ENCODE assay signal across 18 mouse cellular contexts in genomic region chr17:56604422-56604821, GRCm38 (mm10). TPM values are rescaled to one million over a fixed set of nuclear protein-coding genes. Genes with fewer than 3 reads are reported as not detected.
DNase-seq lines count a peak whose midpoint lies in the region; ATAC-seq and TF ChIP-seq lines count a peak whose summit lies in the region.
"Had no signal": no experiment of that assay in that cellular context is flagged by ENCODE, and none has a peak within 500 bp of the region (broad histone marks: within the 10 kb centered on the region; RNA-seq: fewer than 3 reads in every experiment).

No protein-coding gene starts in this region.

- no peak overlapping the region for H3ac ChIP-seq in myocyte (ENCODE audit: control insufficient read depth, insufficient read length)

- no peaks in the 10 kb centered on the region for H3K27me3 ChIP-seq in embryonic facial prominence, embryonic 13.5 days
- H3K27me3 ChIP-seq in embryonic facial prominence, embryonic 10.5 days (replicated peaks; ENCODE audit: low read depth, poor library complexity, severe bottlenecking) = no peaks in the 10 kb centered on the region
- H3K27me3 ChIP-seq in CH12.LX (replicated peaks) (no peaks in the 10 kb centered on the region), myocyte (ENCODE audit: control insufficient read depth, insufficient read depth, insufficient read length) (no peaks in the 10 kb centered on the region)
- no peaks in the 10 kb centered on the region for H3K27me3 ChIP-seq in liver, postnatal 0 days (ENCODE audit: insufficient read depth, low read length)
- H3K27me3 ChIP-seq: Patski had no signal

- no peak overlapping the region for H3K4me3 ChIP-seq in embryonic facial prominence, embryonic 13.5 days
- no peak overlapping the region for H3K4me3 ChIP-seq in embryonic facial prominence, embryonic 10.5 days
- H3K4me3 ChIP-seq in CH12.LX (replicated peaks in 1 of 3; ENCODE audit: low read depth in 2 of 3, low read length in 2 of 3, poor library complexity in 1 of 3) = no peak overlapping the region
- no peak overlapping the region for H3K4me3 ChIP-seq in myocyte
- no peak overlapping the region for H3K4me3 ChIP-seq in liver, postnatal 0 days (ENCODE audit: low read depth, low read length)

- peaks cover 13% of the 10 kb centered on the region for H3K4me1 ChIP-seq in embryonic facial prominence, embryonic 13.5 days
- peaks cover 17% of the 10 kb centered on the region for H3K4me1 ChIP-seq in embryonic facial prominence, embryonic 10.5 days
- peaks cover 0 to 13% of the 10 kb centered on the region in 2 experiments; a peak in 2 of 4 replicates for H3K4me1 ChIP-seq in CH12.LX (ENCODE audit: control insufficient read depth in 1 of 2, insufficient read depth in 2 of 2)
- peaks cover 9% of the 10 kb centered on the region for H3K4me1 ChIP-seq in liver, postnatal 0 days (ENCODE audit: insufficient read depth)

- TF ChIP-seq CTCF in CH12.LX (conservative IDR thresholded peaks at IDR 0.05 in 1 of 2, IDR thresholded peaks at IDR 0.05 in 1 of 2; ENCODE audit: low read depth in 2 of 2, low read length in 2 of 2) = no peak
- no peak for TF ChIP-seq CTCF in liver, postnatal 0 days (IDR thresholded peaks at IDR 0.05; ENCODE audit: low read depth)

- WGBS in embryonic facial prominence, embryonic 13.5 days = 86% methylated on average over 3 of the region's 3 CpGs
- 94% methylated on average over 3 of the region's 3 CpGs for WGBS in embryonic facial prominence, embryonic 10.5 days
- 94% methylated on average over 3 of the region's 3 CpGs for WGBS in liver, postnatal 0 days (ENCODE audit: insufficient replicate concordance)

- no peak for ATAC-seq in embryonic facial prominence, embryonic 13.5 days (ENCODE audit: insufficient number of reproducible peaks, insufficient read depth, low FRiP score, low TSS enrichment, low read depth)
- no peak for ATAC-seq in liver, postnatal 0 days
- ATAC-seq: activated CD4-positive, CD25-positive, alpha-beta regulatory T cell, adult 4 months; CD4-positive, CD25-positive, alpha-beta regulatory T cell, adult 4 months; Patski had no signal

- no peak for TF ChIP-seq EP300 in CH12.LX (IDR thresholded peaks at IDR 0.05; ENCODE audit: low read length)
- no peak for TF ChIP-seq EP300 in liver, postnatal 0 days (IDR thresholded peaks at IDR 0.05; ENCODE audit: low read depth)

- no peaks in the 10 kb centered on the region for H3K9me3 ChIP-seq in embryonic facial prominence, embryonic 13.5 days
- H3K9me3 ChIP-seq in embryonic facial prominence, embryonic 10.5 days = no peaks in the 10 kb centered on the region
- H3K9me3 ChIP-seq in CH12.LX (replicated peaks; ENCODE audit: low read length) = no peaks in the 10 kb centered on the region
- no peaks in the 10 kb centered on the region for H3K9me3 ChIP-seq in liver, postnatal 0 days (ENCODE audit: low read length)
- H3K9me3 ChIP-seq: G1E had no signal

- no peak for TF ChIP-seq RAD21 in CH12.LX (IDR thresholded peaks at IDR 0.05; ENCODE audit: low read depth, low read length)

- in situ Hi-C loops in CH12.LX (cut with MboI; ENCODE audit: low pct_ligation_motif_present, low pct_unique_long_range_greater_than_20kb, low sequenced_read_pairs) = no loop called here

- DNase-seq in embryonic facial prominence, embryonic 10.5 days (ENCODE audit: low spot score) = no peak
- DNase-seq in CH12.LX (ENCODE audit: extremely low read depth) = no peak
- DNase-seq in left cerebral cortex, postnatal 36 days (ENCODE audit: low spot score in 2 of 2) = no peak
- DNase-seq in liver, postnatal 0 days = no peak
- DNase-seq: adrenal gland, adult 8-10 months; adrenal gland, postnatal 10 days; adrenal gland, postnatal 25 days; B cell, adult 2 months; cerebellum, adult 11 months; cerebellum, adult 11-12 months; cerebellum, adult 18-20 months; cerebellum, adult 2 months had no signal

- peaks cover 82% of the 10 kb centered on the region for H3K36me3 ChIP-seq in embryonic facial prominence, embryonic 13.5 days
- peaks cover 88% of the 10 kb centered on the region for H3K36me3 ChIP-seq in embryonic facial prominence, embryonic 10.5 days (replicated peaks)
- H3K36me3 ChIP-seq in CH12.LX (replicated peaks in 1 of 2; ENCODE audit: control insufficient read depth in 1 of 2, insufficient read depth in 1 of 2, low read length in 1 of 2) = peaks cover 78 to 85% of the 10 kb centered on the region in 2 experiments
- H3K36me3 ChIP-seq in myocyte (ENCODE audit: control insufficient read depth, insufficient read depth) = peaks cover 50% of the 10 kb centered on the region
- H3K36me3 ChIP-seq in liver, postnatal 0 days (replicated peaks; ENCODE audit: insufficient read depth, low read length) = peaks cover 78% of the 10 kb centered on the region

- dilution Hi-C loops in CH12.LX (cut with MboI; ENCODE audit: extremely low pct_ligation_motif_present, extremely low pct_unique_long_range_greater_than_20kb, low sequenced_read_pairs) = no loop called here

- H3K27ac ChIP-seq in embryonic facial prominence, embryonic 13.5 days = 0 out of 2 replicates have a peak overlapping the region, but pooled peaks have one; percentile 14
- H3K27ac ChIP-seq in embryonic facial prominence, embryonic 10.5 days (replicated peaks) = no peak overlapping the region
- H3K27ac ChIP-seq in CH12.LX (ENCODE audit: insufficient read depth, low read depth) = no peak overlapping the region
- no peak overlapping the region for H3K27ac ChIP-seq in liver, postnatal 0 days (ENCODE audit: low read depth)

- H3K9ac ChIP-seq in embryonic facial prominence, embryonic 13.5 days = no peak overlapping the region
- no peak overlapping the region for H3K9ac ChIP-seq in CH12.LX (ENCODE audit: insufficient read depth, low read depth)
- no peak overlapping the region for H3K9ac ChIP-seq in liver, postnatal 0 days (replicated peaks)

- TF ChIP-seq POLR2A in CH12.LX (IDR thresholded peaks at IDR 0.05; ENCODE audit: low read depth, low read length) = peak; percentile 4; the same call in 1 of the 2 replicates
- peak; percentile 33 for TF ChIP-seq POLR2A in myocyte (IDR thresholded peaks at IDR 0.05; ENCODE audit: insufficient read length, low read depth)

- intact Hi-C loops in left cerebral cortex, postnatal 36 days (cut with DNase I) = no loop called here

- no peak overlapping the region for H3K4me2 ChIP-seq in embryonic facial prominence, embryonic 13.5 days
- H3K4me2 ChIP-seq in CH12.LX (ENCODE audit: insufficient read depth, low read depth, poor library complexity, severe bottlenecking) (no peak overlapping the region), myocyte (ENCODE audit: low read depth) (no peak overlapping the region)
- no peak overlapping the region for H3K4me2 ChIP-seq in liver, postnatal 0 days (ENCODE audit: low read depth, low read length)

- H3K79me2 ChIP-seq in CH12.LX (replicated peaks; ENCODE audit: control insufficient read depth, extremely low read depth, insufficient read depth, poor library complexity, severe bottlenecking) (peaks cover 16% of the 10 kb centered on the region; the same call in 1 of the 2 replicates), myocyte (ENCODE audit: control insufficient read depth, insufficient read depth) (peaks cover 20% of the 10 kb centered on the region)

RNA-seq across cellular contexts. Expression of gene 2410015M20Rik, which starts 5.1 kb away (rescaled TPM):
- 254 and 258 TPM in 2 replicates for polyA plus RNA-seq in embryonic facial prominence, embryonic 13.5 days (2015; fragmentation: Nextera tagmentation; extraction: Ambion mirVana)
- polyA plus RNA-seq in embryonic facial prominence, embryonic 10.5 days (2016; fragmentation: Nextera tagmentation; extraction: Ambion mirVana) = 190 and 205 TPM in 2 replicates
- 249 and 272 TPM in 2 replicates for total RNA-seq in CH12.LX (2012; rRNA removed)
- 154 TPM in 2 replicates for total RNA-seq in CH12.LX (2014; rRNA removed)
- 178 and 202 TPM in 2 replicates for polyA plus RNA-seq in CH12.LX (2012; ENCODE audit: insufficient read length, low read depth)
- 587 TPM for polyA plus RNA-seq in myocyte (2012; fragmentation: generic; extraction: Trizol)
- 100 to 1,000 TPM; 120 to 139 TPM for total RNA-seq in left cerebral cortex, postnatal 36 days (2021)
- polyA plus RNA-seq in liver, postnatal 0 days (2015; fragmentation: Nextera tagmentation; extraction: Ambion mirVana) = 259 and 260 TPM in 2 replicates

RNA-seq across cellular contexts. Expression of gene Rpl36, which starts 8.8 kb away (rescaled TPM):
- polyA plus RNA-seq in embryonic facial prominence, embryonic 13.5 days (2015; fragmentation: Nextera tagmentation; extraction: Ambion mirVana) = 1,916 and 1,978 TPM in 2 replicates
- 1,580 and 1,631 TPM in 2 replicates for polyA plus RNA-seq in embryonic facial prominence, embryonic 10.5 days (2016; fragmentation: Nextera tagmentation; extraction: Ambion mirVana)
- total RNA-seq in CH12.LX (2012; rRNA removed) = 4,187 and 4,995 TPM in 2 replicates
- 1,342 and 1,734 TPM in 2 replicates for total RNA-seq in CH12.LX (2014; rRNA removed)
- polyA plus RNA-seq in CH12.LX (2012; ENCODE audit: insufficient read length, low read depth) = 1,364 and 1,412 TPM in 2 replicates
- polyA plus RNA-seq in myocyte (2012; fragmentation: generic; extraction: Trizol) = 3,746 TPM
- 100 to 1,000 TPM; 343 to 401 TPM for total RNA-seq in left cerebral cortex, postnatal 36 days (2021)
- 1,436 and 1,479 TPM in 2 replicates for polyA plus RNA-seq in liver, postnatal 0 days (2015; fragmentation: Nextera tagmentation; extraction: Ambion mirVana)

RNA-seq across cellular contexts. Expression of gene Safb, which starts 19.8 kb away (rescaled TPM):
- polyA plus RNA-seq in embryonic facial prominence, embryonic 13.5 days (2015; fragmentation: Nextera tagmentation; extraction: Ambion mirVana) = 119 and 132 TPM in 2 replicates
- polyA plus RNA-seq in embryonic facial prominence, embryonic 10.5 days (2016; fragmentation: Nextera tagmentation; extraction: Ambion mirVana) = 158 and 162 TPM in 2 replicates
- total RNA-seq in CH12.LX (2012; rRNA removed) (75.9 and 88.5 TPM in 2 replicates), CH12.LX (2014; rRNA removed) (19.7 and 25.4 TPM in 2 replicates)
- polyA plus RNA-seq in CH12.LX (2012; ENCODE audit: insufficient read length, low read depth) (135 and 142 TPM in 2 replicates), myocyte (2012; fragmentation: generic; extraction: Trizol) (58.9 TPM)
- total RNA-seq in left cerebral cortex, postnatal 36 days (2021) = 100 to 1,000 TPM; 126 to 182 TPM
- polyA plus RNA-seq in liver, postnatal 0 days (2015; fragmentation: Nextera tagmentation; extraction: Ambion mirVana) = 27.0 and 28.4 TPM in 2 replicates

RNA-seq across cellular contexts. Expression of gene Safb2, which starts 20.0 kb away (rescaled TPM):
- polyA plus RNA-seq in embryonic facial prominence, embryonic 13.5 days (2015; fragmentation: Nextera tagmentation; extraction: Ambion mirVana) = 97.6 and 103 TPM in 2 replicates
- 92.4 and 98.6 TPM in 2 replicates for polyA plus RNA-seq in embryonic facial prominence, embryonic 10.5 days (2016; fragmentation: Nextera tagmentation; extraction: Ambion mirVana)
- total RNA-seq in CH12.LX (2012; rRNA removed) = 74.0 and 85.7 TPM in 2 replicates
- 13.8 and 16.3 TPM in 2 replicates for total RNA-seq in CH12.LX (2014; rRNA removed)
- polyA plus RNA-seq in CH12.LX (2012; ENCODE audit: insufficient read length, low read depth) = 170 and 244 TPM in 2 replicates
- 35.3 TPM for polyA plus RNA-seq in myocyte (2012; fragmentation: generic; extraction: Trizol)
- total RNA-seq in left cerebral cortex, postnatal 36 days (2021) = 100 to 1,000 TPM in 1 of 2 experiments, 10 to 100 TPM in 1; 73.4 to 145 TPM
- polyA plus RNA-seq in liver, postnatal 0 days (2015; fragmentation: Nextera tagmentation; extraction: Ambion mirVana) = 19.7 and 23.1 TPM in 2 replicates

RNA-seq across cellular contexts. Expression of gene Lonp1, which starts 22.3 kb away (rescaled TPM):
- polyA plus RNA-seq in embryonic facial prominence, embryonic 13.5 days (2015; fragmentation: Nextera tagmentation; extraction: Ambion mirVana) = 50.9 and 53.7 TPM in 2 replicates
- 56.5 and 59.0 TPM in 2 replicates for polyA plus RNA-seq in embryonic facial prominence, embryonic 10.5 days (2016; fragmentation: Nextera tagmentation; extraction: Ambion mirVana)
- total RNA-seq in CH12.LX (2012; rRNA removed) (115 and 151 TPM in 2 replicates), CH12.LX (2014; rRNA removed) (65.4 and 69.6 TPM in 2 replicates)
- polyA plus RNA-seq in CH12.LX (2012; ENCODE audit: insufficient read length, low read depth) (99.4 and 112 TPM in 2 replicates), myocyte (2012; fragmentation: generic; extraction: Trizol) (278 TPM)
- total RNA-seq in left cerebral cortex, postnatal 36 days (2021) = 10 to 100 TPM; 62.7 to 64.1 TPM
- 29.8 and 31.9 TPM in 2 replicates for polyA plus RNA-seq in liver, postnatal 0 days (2015; fragmentation: Nextera tagmentation; extraction: Ambion mirVana)
